Mouse (Mus musculus): Measurements from ENCODE around the gene Lamb3. TPM values are rescaled to one million over a fixed set of nuclear protein-coding genes. Genes with fewer than 3 reads are reported as not detected.

Gene Lamb3
- 1.9 and 2.3 TPM in 2 replicates for polyA plus RNA-seq (2015; fragmentation: Nextera tagmentation; extraction: Ambion mirVana)

GRCm38 (mm10) chr1:193207503-193207902, at the start of gene Lamb3:
Gene Lamb3 (plus strand): TSS chr1:193207699.

GRCm38 (mm10) chr1:193167746-193168145, 39.8 kb upstream of the Lamb3 start, which contains the start of gene A130010J15Rik:
Gene A130010J15Rik (plus strand): TSS chr1:193168046.

GRCm38 (mm10) chr1:193201383-193201778, 6.1 kb upstream of the Lamb3 start, which contains the start of gene Traf3ip3:
Gene Traf3ip3 (minus strand): TSS chr1:193201703.

GRCm38 (mm10) chr1:193263955-193264598, 56.6 kb downstream of the Lamb3 start, which contains the start of gene Hsd11b1:
Gene Hsd11b1 (minus strand): TSS chr1:193264075.

GRCm38 (mm10) chr1:193272916-193273601, 65.6 kb downstream of the Lamb3 start, which contains the start of gene G0s2:
Gene G0s2 (minus strand): TSS chr1:193273217.

GRCm38 (mm10) chr1:193370096-193370495, 162.6 kb downstream of the Lamb3 start, which contains the start of gene Camk1g:
Gene Camk1g (minus strand): TSS chr1:193370298.

Other genes starting within 250 kb of the Lamb3 start
- gene Syt14, start 171.9 kb upstream of the Lamb3 start, polyA plus RNA-seq (2015; fragmentation: Nextera tagmentation; extraction: Ambion mirVana), result 3.5 and 3.9 TPM in 2 replicates
- gene Diexf, start 77.4 kb upstream of the Lamb3 start, polyA plus RNA-seq (2015; fragmentation: Nextera tagmentation; extraction: Ambion mirVana), result 3.8 and 4.1 TPM in 2 replicates
- 0.69 and 0.81 TPM in 2 replicates for gene Irf6, start 54.6 kb upstream of the Lamb3 start, polyA plus RNA-seq (2015; fragmentation: Nextera tagmentation; extraction: Ambion mirVana)
- 5.4 and 6.3 TPM in 2 replicates for gene A130010J15Rik, start 39.7 kb upstream of the Lamb3 start, polyA plus RNA-seq (2015; fragmentation: Nextera tagmentation; extraction: Ambion mirVana)
- 16.4 and 21.4 TPM in 2 replicates for gene Traf3ip3, start 6.0 kb upstream of the Lamb3 start, polyA plus RNA-seq (2015; fragmentation: Nextera tagmentation; extraction: Ambion mirVana)
- gene Hsd11b1, start 56.4 kb downstream of the Lamb3 start, polyA plus RNA-seq (2015; fragmentation: Nextera tagmentation; extraction: Ambion mirVana), result 14.0 and 21.9 TPM in 2 replicates
- 32.3 and 36.3 TPM in 2 replicates for gene G0s2, start 65.5 kb downstream of the Lamb3 start, polyA plus RNA-seq (2015; fragmentation: Nextera tagmentation; extraction: Ambion mirVana)
- gene Camk1g, start 162.6 kb downstream of the Lamb3 start, polyA plus RNA-seq (2015; fragmentation: Nextera tagmentation; extraction: Ambion mirVana), result 0.70 and 1.3 TPM in 2 replicates